Mouse (Mus musculus): ENCODE measurements around the gene Zfp607b.

GRCm38 (mm10) chr7:27644471-27644870, 44.7 kb upstream of the Zfp607b start:
- TF ChIP-seq CTCF (IDR thresholded peaks at IDR 0.05; ENCODE audit: low read depth) = peak; percentile 45
- TF ChIP-seq EP300 (optimal IDR thresholded peaks at IDR 0.05) = no peak
